Mouse (Mus musculus) kidney, adult 2 months (tissue): ENCODE results near the gene Pramel5. TPM values are rescaled to one million over a fixed set of nuclear protein-coding genes. Genes with fewer than 3 reads are reported as not detected.
"Not testable (repeated sequence)": the region's sequence is repeated elsewhere in the genome, so short reads cannot be mapped to it uniquely, and the experiment has no call there.

Experiments used
- DNase-seq: peaks from one replicate; pipeline ENCODE4 v3.0.0; 2021
- H3K27ac ChIP-seq: fragments of 200-500 bp; 2 replicates; pipeline ENCODE4 v1.5.1; 2012; ENCODE audit warnings: low read depth, low read length, control low read depth, inconsistent platforms; ENCODE audit not compliant: insufficient read depth
- H3K27me3 ChIP-seq: fragments of 200-500 bp; replicated peaks from 2 replicates; pipeline ENCODE4 v1.6.1; 2012; ENCODE audit warnings: mild to moderate bottlenecking, moderate library complexity, low read length, inconsistent platforms; ENCODE audit not compliant: control insufficient read depth, insufficient read depth
- H3K36me3 ChIP-seq: fragments of 200-500 bp; 2 replicates; pipeline ENCODE4 v1.6.1; 2012; ENCODE audit warnings: mild to moderate bottlenecking, moderate library complexity, low read length, inconsistent platforms; ENCODE audit not compliant: control insufficient read depth, insufficient read depth
- H3K4me1 ChIP-seq: fragments of 200-500 bp; 2 replicates; pipeline ENCODE4 v1.6.1; 2011; ENCODE audit warnings: low read length; ENCODE audit not compliant: control insufficient read depth, insufficient read depth
- H3K4me3 ChIP-seq: fragments of 200-500 bp; 2 replicates; pipeline ENCODE4 v1.5.1; 2011; ENCODE audit warnings: mild to moderate bottlenecking, low read depth, low read length, control low read depth; ENCODE audit not compliant: insufficient read depth
- WGBS: fragments of 180-500 bp; shearing (Covaris S2); methylation state at CpG from one replicate; pipeline ENCODE4 v1.1.7; 2018; 5-methylcytosine and 5-hydroxymethylcytosine counted together
- polyA plus RNA-seq: library from polyadenylated mRNA; depleted of rRNA; stranded (reverse); fragments of >200 nt; gene quantifications from 2 replicates; pipeline ENCODE4 v1.2.3, GENCODE M21; 2012; rRNA removed

Gene Pramel5
- not detected in 2 replicates for polyA plus RNA-seq

DNA sequence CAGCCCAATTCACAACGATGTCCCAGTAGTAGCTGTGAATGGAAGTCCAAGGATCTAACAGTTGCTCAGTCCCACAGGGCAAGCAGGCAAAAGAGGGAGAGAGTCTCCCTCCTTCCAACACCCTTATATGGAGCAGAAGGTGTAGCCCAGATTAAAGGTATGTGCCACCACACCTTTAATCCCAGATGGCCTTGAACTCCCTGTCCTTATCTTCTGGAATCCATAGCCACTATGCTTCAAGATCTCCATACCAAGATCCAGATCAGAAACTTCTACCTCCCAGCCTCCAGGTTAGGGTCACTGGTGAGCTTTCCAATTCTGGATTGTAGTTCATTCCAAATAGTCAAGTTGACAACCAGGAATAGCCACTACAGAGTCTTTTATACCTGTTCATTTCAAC is at the start of gene Pramel5:
Gene Pramel5, minus strand, starts transcription at position 101 of the 400 bp plus-strand sequence.
- WGBS, result 58% methylated on average over 1 of the region's 1 CpGs
- not testable (repeated sequence) for DNase-seq, H3K36me3 ChIP-seq, H3K27me3 ChIP-seq, H3K4me3 ChIP-seq, H3K4me1 ChIP-seq, H3K27ac ChIP-seq

- not testable (repeated sequence) for H3K4me1 ChIP-seq, DNase-seq, H3K27me3 ChIP-seq, H3K4me3 ChIP-seq, H3K27ac ChIP-seq, H3K36me3 ChIP-seq
- WGBS, result 55% methylated on average over 4 of the region's 4 CpGs
Observed at GRCm38 (mm10) chr4:144329949-144330348, 49.7 kb upstream of the Pramel5 start, which contains the start of gene Gm13128. Gm13128 (plus strand) TSS chr4:144330249.

GRCm38 (mm10) chr4:144312666-144313460 is 32.6 kb upstream of the Pramel5 start:
- not testable (repeated sequence) for H3K27ac ChIP-seq, H3K27me3 ChIP-seq, H3K36me3 ChIP-seq, H3K4me3 ChIP-seq, H3K4me1 ChIP-seq, DNase-seq
- WGBS, result 71% methylated on average over 2 of the region's 2 CpGs

GRCm38 (mm10) chr4:144299414-144299813 is 19.1 kb upstream of the Pramel5 start:
- not testable (repeated sequence) for H3K27me3 ChIP-seq
- DNase-seq, result peak; percentile 7
- WGBS, result 43% methylated on average over 1 of the region's 1 CpGs

GRCm38 (mm10) chr4:144254768-144255167 is 25.5 kb downstream of the Pramel5 start:
- H3K27ac ChIP-seq, DNase-seq, H3K4me3 ChIP-seq, H3K27me3 ChIP-seq, H3K36me3 ChIP-seq, H3K4me1 ChIP-seq: not testable (repeated sequence)

More at GRCm38 (mm10) chr4:144299414-144299813, 19.1 kb upstream of the Pramel5 start:
- not testable (repeated sequence) for H3K4me3 ChIP-seq, H3K27ac ChIP-seq, H3K4me1 ChIP-seq, H3K36me3 ChIP-seq

Other genes starting within 250 kb of the Pramel5 start
- gene Pramel4, start 221.4 kb downstream of the Pramel5 start, polyA plus RNA-seq, result not detected in 2 replicates
- not detected in 2 replicates for gene Gm13102, start 174.0 kb downstream of the Pramel5 start, polyA plus RNA-seq
- gene Oog3, start 117.8 kb downstream of the Pramel5 start, polyA plus RNA-seq, result not detected in 2 replicates
- not detected in 2 replicates for gene Oog2, start 89.8 kb downstream of the Pramel5 start, polyA plus RNA-seq
- not detected in 2 replicates for gene C87977, start 67.2 kb downstream of the Pramel5 start, polyA plus RNA-seq
- gene Gm13128, start 49.8 kb upstream of the Pramel5 start, polyA plus RNA-seq, result not detected in 2 replicates
- gene Gm13119, start 77.5 kb upstream of the Pramel5 start, polyA plus RNA-seq, result not detected in 2 replicates
- gene Pramef20, start 97.4 kb upstream of the Pramel5 start, polyA plus RNA-seq, result not detected in 2 replicates
- gene Pramef12, start 128.0 kb upstream of the Pramel5 start, polyA plus RNA-seq, result 0.22 and 0.23 TPM in 2 replicates
- gene 1700012P22Rik, start 158.3 kb upstream of the Pramel5 start, polyA plus RNA-seq, result not detected in 2 replicates
- not detected in 2 replicates for gene Gm9944, start 172.8 kb upstream of the Pramel5 start, polyA plus RNA-seq
- gene Aadacl3, start 183.3 kb upstream of the Pramel5 start, polyA plus RNA-seq, result not detected in 2 replicates
- not detected in 2 replicates for gene 9430007A20Rik, start 239.3 kb upstream of the Pramel5 start, polyA plus RNA-seq